In the genomic region with DNA sequence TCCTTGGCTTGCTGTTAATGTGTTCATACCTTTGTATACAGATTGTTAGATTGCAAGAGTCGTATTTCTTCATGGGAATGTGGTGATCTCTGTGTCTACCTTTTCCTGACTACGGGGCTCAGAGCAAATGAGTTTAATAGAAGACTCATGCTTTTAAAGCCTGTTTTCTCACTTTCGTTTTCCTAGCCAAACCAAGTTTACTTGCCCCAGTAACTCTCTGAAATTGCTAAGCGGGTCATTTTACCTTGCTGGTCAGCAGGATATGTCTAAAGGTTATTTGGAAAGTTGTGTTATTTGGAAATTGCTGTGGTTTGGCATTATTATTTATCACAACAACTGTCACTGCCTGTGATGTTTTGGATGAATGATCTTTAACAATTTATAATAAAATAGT, we compare ENCODE assay signal across 9 mouse cellular contexts. TPM values are rescaled to one million over a fixed set of nuclear protein-coding genes. Genes with fewer than 3 reads are reported as not detected.
DNase-seq lines count a peak whose midpoint lies in the region; ATAC-seq and TF ChIP-seq lines count a peak whose summit lies in the region.
"Had no signal": no experiment of that assay in that cellular context is flagged by ENCODE, and none has a peak within 500 bp of the region (broad histone marks: within the 10 kb centered on the region; RNA-seq: fewer than 3 reads in every experiment).

No protein-coding gene starts in this region.

- peaks cover 19% of the 10 kb centered on the region for H3K4me1 ChIP-seq in heart, embryonic 16.5 days (ENCODE audit: control insufficient read depth, insufficient read depth, low read length)
- H3K4me1 ChIP-seq in bone marrow, adult 2 months (ENCODE audit: control insufficient read depth, insufficient read depth, low read length) = peaks cover 4% of the 10 kb centered on the region; the same call in 1 of the 2 replicates
- H3K4me1 ChIP-seq in hindbrain, embryonic 15.5 days (replicated peaks) = peaks cover 31% of the 10 kb centered on the region
- peaks cover 16% of the 10 kb centered on the region for H3K4me1 ChIP-seq in midbrain, embryonic 14.5 days (ENCODE audit: control insufficient read depth, insufficient read depth, low read length)

- H3K4me3 ChIP-seq in heart, embryonic 16.5 days (ENCODE audit: low read length) = peak overlapping the region; percentile 96
- peak overlapping the region; percentile 96 for H3K4me3 ChIP-seq in bone marrow, adult 2 months (replicated peaks; ENCODE audit: control insufficient read depth, low read depth, low read length)
- H3K4me3 ChIP-seq in hindbrain, embryonic 15.5 days = peak overlapping the region; percentile 97
- H3K4me3 ChIP-seq in midbrain, embryonic 14.5 days (replicated peaks; ENCODE audit: low read depth, low read length) = peak overlapping the region; percentile 83

- 39% methylated on average over 4 of the region's 4 CpGs for WGBS in heart, embryonic 16.5 days
- 6% methylated on average over 4 of the region's 4 CpGs for WGBS in bone marrow, adult 2 months
- WGBS in hindbrain, embryonic 15.5 days = 54% methylated on average over 4 of the region's 4 CpGs
- 62% methylated on average over 4 of the region's 4 CpGs for WGBS in midbrain, embryonic 14.5 days

- peak overlapping the region; percentile 97 for H3K4me2 ChIP-seq in heart, embryonic 16.5 days (ENCODE audit: low read depth, low read length)
- peak overlapping the region; percentile 95 for H3K4me2 ChIP-seq in hindbrain, embryonic 15.5 days
- peak overlapping the region; percentile 92 for H3K4me2 ChIP-seq in midbrain, embryonic 14.5 days (ENCODE audit: low read length)

- ATAC-seq in heart, embryonic 16.5 days (replicated peaks; ENCODE audit: extremely low read depth, insufficient read depth, low FRiP score) = no peak
- no peak for ATAC-seq in hindbrain, embryonic 15.5 days (ENCODE audit: low FRiP score, low read depth)
- no peak for ATAC-seq in midbrain, embryonic 14.5 days (ENCODE audit: low FRiP score, low TSS enrichment)

- peak overlapping the region; percentile 93 for H3K9ac ChIP-seq in heart, embryonic 16.5 days (ENCODE audit: low read length)
- H3K9ac ChIP-seq in hindbrain, embryonic 15.5 days = peak overlapping the region; percentile 86
- H3K9ac ChIP-seq in midbrain, embryonic 14.5 days (replicated peaks; ENCODE audit: low read length) = peak overlapping the region; percentile 85; the same call in 1 of the 2 replicates

- peaks cover 5% of the 10 kb centered on the region; the same call in 1 of the 2 replicates for H3K36me3 ChIP-seq in heart, embryonic 16.5 days (ENCODE audit: control insufficient read depth, insufficient read depth)
- H3K36me3 ChIP-seq in hindbrain, embryonic 15.5 days = no peaks in the 10 kb centered on the region
- H3K36me3 ChIP-seq in midbrain, embryonic 14.5 days (ENCODE audit: control insufficient read depth, insufficient read depth, low read length) = peaks cover 16% of the 10 kb centered on the region; the same call in 1 of the 2 replicates

- DNase-seq in heart, postnatal 4 days = no peak
- no peak for DNase-seq in midbrain, embryonic 14.5 days
- DNase-seq in adrenal gland, adult 18-20 months (ENCODE audit: low spot score in 2 of 2) = no peak
- DNase-seq in layer of hippocampus, postnatal 10 days (ENCODE audit: low spot score in 2 of 2) = no peak
- DNase-seq in embryo, embryonic 9.5 days (ENCODE audit: extremely low spot score) = no peak

- no peak for TF ChIP-seq CTCF in bone marrow, adult 2 months (IDR thresholded peaks at IDR 0.05; ENCODE audit: control insufficient read depth, insufficient read depth, low read length)

- no peaks in the 10 kb centered on the region for H3K27me3 ChIP-seq in heart, embryonic 16.5 days (ENCODE audit: control insufficient read depth, insufficient read depth, low read length)
- H3K27me3 ChIP-seq in hindbrain, embryonic 15.5 days = no peaks in the 10 kb centered on the region
- H3K27me3 ChIP-seq in midbrain, embryonic 14.5 days (ENCODE audit: control insufficient read depth, insufficient read depth, low read length) = no peaks in the 10 kb centered on the region
- H3K27me3 ChIP-seq: Patski had no signal

- no peaks in the 10 kb centered on the region for H3K9me3 ChIP-seq in heart, embryonic 16.5 days (replicated peaks; ENCODE audit: control insufficient read depth, low read length)
- no peaks in the 10 kb centered on the region for H3K9me3 ChIP-seq in hindbrain, embryonic 15.5 days
- H3K9me3 ChIP-seq in midbrain, embryonic 14.5 days (ENCODE audit: control insufficient read depth, low read length) = no peaks in the 10 kb centered on the region

- no peak overlapping the region for H3K27ac ChIP-seq in heart, embryonic 16.5 days (ENCODE audit: low read length)
- no peak overlapping the region for H3K27ac ChIP-seq in bone marrow, adult 2 months (ENCODE audit: control insufficient read depth, insufficient read depth, low read depth, low read length, poor library complexity)
- H3K27ac ChIP-seq in hindbrain, embryonic 15.5 days (replicated peaks) = no peak overlapping the region
- no peak overlapping the region for H3K27ac ChIP-seq in midbrain, embryonic 14.5 days (replicated peaks; ENCODE audit: low read depth, low read length)

- TF ChIP-seq POLR2A in bone marrow, adult 2 months (IDR thresholded peaks at IDR 0.05; ENCODE audit: borderline replicate concordance, control insufficient read depth, low read depth, low read length) = no peak

RNA-seq across cellular contexts. Expression of gene Ubr4, which starts 29.0 kb away (rescaled TPM):
- polyA plus RNA-seq in heart, embryonic 16.5 days (2015; fragmentation: Nextera tagmentation; extraction: Ambion mirVana) = 58.0 and 62.2 TPM in 2 replicates
- 100 to 1,000 TPM; 124 to 126 TPM for total RNA-seq in heart, postnatal 4 days (2021)
- 31.7 and 52.8 TPM in 2 replicates for polyA plus RNA-seq in bone marrow, adult 2 months (2011; ENCODE audit: insufficient read depth, insufficient read length, low replicate concordance, missing spikeins)
- polyA plus RNA-seq in hindbrain, embryonic 15.5 days (2015; fragmentation: Nextera tagmentation; extraction: Ambion mirVana) = 95.6 and 96.8 TPM in 2 replicates
- 83.3 and 97.3 TPM in 2 replicates for polyA plus RNA-seq in midbrain, embryonic 14.5 days (2014; fragmentation: Nextera tagmentation; extraction: Ambion mirVana)
- 100 to 1,000 TPM; 137 to 144 TPM for total RNA-seq in adrenal gland, adult 18-20 months (2021)
- 100 to 1,000 TPM; 146 to 147 TPM for total RNA-seq in layer of hippocampus, postnatal 10 days (2021)

RNA-seq across cellular contexts. Expression of gene Emc1, which starts 29.1 kb away (rescaled TPM):
- 38.2 and 38.7 TPM in 2 replicates for polyA plus RNA-seq in heart, embryonic 16.5 days (2015; fragmentation: Nextera tagmentation; extraction: Ambion mirVana)
- 10 to 100 TPM; 46.8 to 50.1 TPM for total RNA-seq in heart, postnatal 4 days (2021)
- polyA plus RNA-seq in bone marrow, adult 2 months (2011; ENCODE audit: insufficient read depth, insufficient read length, low replicate concordance, missing spikeins) = 15.4 and 18.7 TPM in 2 replicates
- polyA plus RNA-seq in hindbrain, embryonic 15.5 days (2015; fragmentation: Nextera tagmentation; extraction: Ambion mirVana) = 45.0 and 45.9 TPM in 2 replicates
- 33.5 and 35.2 TPM in 2 replicates for polyA plus RNA-seq in midbrain, embryonic 14.5 days (2014; fragmentation: Nextera tagmentation; extraction: Ambion mirVana)
- total RNA-seq in adrenal gland, adult 18-20 months (2021) = 10 to 100 TPM; 57.2 to 57.5 TPM
- 10 to 100 TPM; 74.3 to 85.0 TPM for total RNA-seq in layer of hippocampus, postnatal 10 days (2021)

RNA-seq across cellular contexts. Expression of gene Mrto4, which starts 29.1 kb away (rescaled TPM):
- 68.7 and 72.9 TPM in 2 replicates for polyA plus RNA-seq in heart, embryonic 16.5 days (2015; fragmentation: Nextera tagmentation; extraction: Ambion mirVana)
- 10 to 100 TPM; 46.5 to 47.7 TPM for total RNA-seq in heart, postnatal 4 days (2021)
- 64.0 and 64.4 TPM in 2 replicates for polyA plus RNA-seq in bone marrow, adult 2 months (2011; ENCODE audit: insufficient read depth, insufficient read length, low replicate concordance, missing spikeins)
- polyA plus RNA-seq in hindbrain, embryonic 15.5 days (2015; fragmentation: Nextera tagmentation; extraction: Ambion mirVana) = 82.2 and 85.6 TPM in 2 replicates
- polyA plus RNA-seq in midbrain, embryonic 14.5 days (2014; fragmentation: Nextera tagmentation; extraction: Ambion mirVana) = 76.5 and 81.1 TPM in 2 replicates
- 10 to 100 TPM; 58.8 to 60.6 TPM for total RNA-seq in adrenal gland, adult 18-20 months (2021)
- 10 to 100 TPM; 49.9 to 59.2 TPM for total RNA-seq in layer of hippocampus, postnatal 10 days (2021)
